10 mouse cellular contexts compared by ENCODE assay signal in the genomic region with DNA sequence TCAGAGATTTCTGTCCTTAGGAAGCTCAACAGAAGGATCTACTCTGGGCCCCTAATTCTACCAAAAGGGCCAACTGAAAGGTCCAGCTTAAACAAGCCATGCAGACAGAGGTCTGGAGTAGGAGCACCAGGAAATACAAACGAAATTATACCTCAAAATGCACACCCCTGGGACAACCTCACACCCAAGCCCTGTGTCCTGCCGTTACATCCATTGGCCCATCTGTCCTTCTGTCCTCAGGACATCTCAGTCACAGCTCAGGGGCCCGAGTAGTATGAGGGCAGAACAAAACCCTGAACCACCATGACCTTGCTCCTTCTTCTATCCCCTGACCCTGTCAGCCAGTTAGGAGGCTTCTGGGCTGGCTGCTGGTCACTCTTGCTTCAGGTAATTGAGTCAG. TPM values are rescaled to one million over a fixed set of nuclear protein-coding genes. Genes with fewer than 3 reads are reported as not detected.
DNase-seq lines count a peak whose midpoint lies in the region; ATAC-seq lines count a peak whose summit lies in the region.
"Had no signal": no experiment of that assay in that cellular context is flagged by ENCODE, and none has a peak within 500 bp of the region (broad histone marks: within the 10 kb centered on the region; RNA-seq: fewer than 3 reads in every experiment).

No protein-coding gene starts in this region.

- H3K36me3 ChIP-seq in kidney, embryonic 15.5 days, result no peaks in the 10 kb centered on the region
- no peaks in the 10 kb centered on the region for H3K36me3 ChIP-seq in forebrain, embryonic 12.5 days (replicated peaks)
- H3K36me3 ChIP-seq in limb, embryonic 10.5 days, result peaks cover 43% of the 10 kb centered on the region
- H3K36me3 ChIP-seq in neural tube, embryonic 13.5 days, result no peaks in the 10 kb centered on the region

- peak overlapping the region; percentile 62 for H3K9ac ChIP-seq in kidney, embryonic 15.5 days
- H3K9ac ChIP-seq in forebrain, embryonic 12.5 days, result peak overlapping the region; percentile 94
- peak overlapping the region; percentile 81 for H3K9ac ChIP-seq in neural tube, embryonic 13.5 days

- H3K27me3 ChIP-seq in kidney, embryonic 15.5 days, result peaks cover 99% of the 10 kb centered on the region
- H3K27me3 ChIP-seq in forebrain, embryonic 12.5 days, result peaks cover 82% of the 10 kb centered on the region
- peaks cover 60% of the 10 kb centered on the region for H3K27me3 ChIP-seq in limb, embryonic 10.5 days (ENCODE audit: low read depth, poor library complexity, severe bottlenecking)
- peaks cover 98% of the 10 kb centered on the region for H3K27me3 ChIP-seq in neural tube, embryonic 13.5 days

- ATAC-seq in kidney, embryonic 15.5 days (replicated peaks; ENCODE audit: low FRiP score), result no peak
- no peak for ATAC-seq in forebrain, embryonic 12.5 days (ENCODE audit: low FRiP score)
- no peak for ATAC-seq in neural tube, embryonic 13.5 days (ENCODE audit: low read depth)
- ATAC-seq in frontal cortex, adult (ENCODE audit: low TSS enrichment), result no peak
- ATAC-seq in erythroid progenitor cell, adult 5-6 weeks (replicated peaks; ENCODE audit: low FRiP score, poor library complexity, severe bottlenecking), result no peak

- peak overlapping the region; percentile 93 for H3K4me2 ChIP-seq in kidney, embryonic 15.5 days
- H3K4me2 ChIP-seq in forebrain, embryonic 12.5 days, result peak overlapping the region; percentile 90
- H3K4me2 ChIP-seq in neural tube, embryonic 13.5 days, result peak overlapping the region; percentile 65

- peaks cover 42% of the 10 kb centered on the region for H3K4me1 ChIP-seq in kidney, embryonic 15.5 days
- peaks cover 89% of the 10 kb centered on the region for H3K4me1 ChIP-seq in forebrain, embryonic 12.5 days
- H3K4me1 ChIP-seq in limb, embryonic 10.5 days, result peaks cover 87% of the 10 kb centered on the region
- H3K4me1 ChIP-seq in neural tube, embryonic 13.5 days (replicated peaks), result peaks cover 74% of the 10 kb centered on the region

- peak overlapping the region; percentile 64 for H3K4me3 ChIP-seq in kidney, embryonic 15.5 days (replicated peaks)
- peak overlapping the region; percentile 79 for H3K4me3 ChIP-seq in forebrain, embryonic 12.5 days (replicated peaks)
- H3K4me3 ChIP-seq in limb, embryonic 10.5 days, result peak overlapping the region; percentile 97
- H3K4me3 ChIP-seq in neural tube, embryonic 13.5 days, result peak overlapping the region; percentile 48

- no peaks in the 10 kb centered on the region for H3K9me3 ChIP-seq in kidney, embryonic 15.5 days (replicated peaks)
- no peaks in the 10 kb centered on the region for H3K9me3 ChIP-seq in forebrain, embryonic 12.5 days
- H3K9me3 ChIP-seq in limb, embryonic 10.5 days (replicated peaks), result no peaks in the 10 kb centered on the region
- H3K9me3 ChIP-seq in neural tube, embryonic 13.5 days, result no peaks in the 10 kb centered on the region

- DNase-seq in kidney, adult 8-10 months, result no peak
- DNase-seq in limb, embryonic 10.5 days (ENCODE audit: low spot score), result no peak
- DNase-seq in layer of hippocampus, postnatal 10 days (ENCODE audit: low spot score in 2 of 2), result no peak

- 33% methylated on average over 3 of the region's 3 CpGs for WGBS in kidney, embryonic 15.5 days
- WGBS in forebrain, embryonic 12.5 days, result 25% methylated on average over 3 of the region's 3 CpGs
- 22% methylated on average over 3 of the region's 3 CpGs for WGBS in limb, embryonic 10.5 days
- 21% methylated on average over 3 of the region's 3 CpGs for WGBS in neural tube, embryonic 13.5 days

- peak overlapping the region; percentile 94; the same call in 1 of the 2 replicates for H3K27ac ChIP-seq in kidney, embryonic 15.5 days
- 0 out of 2 replicates have a peak overlapping the region, but pooled peaks have one; percentile 32 for H3K27ac ChIP-seq in forebrain, embryonic 12.5 days
- H3K27ac ChIP-seq in limb, embryonic 10.5 days, result peak overlapping the region; percentile 99
- no peak overlapping the region for H3K27ac ChIP-seq in neural tube, embryonic 13.5 days (replicated peaks)

RNA-seq across cellular contexts. Expression of gene Prdm16, which starts 2.7 kb away (rescaled TPM):
- 22.0 and 22.1 TPM in 2 replicates for polyA plus RNA-seq in kidney, embryonic 15.5 days (2015; fragmentation: Nextera tagmentation; extraction: Ambion mirVana)
- 40.5 and 49.4 TPM in 2 replicates for polyA plus RNA-seq in forebrain, embryonic 12.5 days (2016; fragmentation: Nextera tagmentation; extraction: Ambion mirVana)
- 67.4 and 93.9 TPM in 2 replicates for polyA plus RNA-seq in limb, embryonic 10.5 days (2016; fragmentation: Nextera tagmentation; extraction: Ambion mirVana)
- polyA plus RNA-seq in neural tube, embryonic 13.5 days (2015; fragmentation: Nextera tagmentation; extraction: Ambion mirVana), result 10.0 and 12.4 TPM in 2 replicates
- total RNA-seq in erythroid progenitor cell, adult 5-6 weeks (2015; ENCODE audit: low replicate concordance), result under 0.01 TPM in 1 of 2 replicates, not detected in the other
- 1.2 and 1.4 TPM in 2 replicates for total RNA-seq in erythroid progenitor cell, adult 5-6 weeks (2017; ENCODE audit: low replicate concordance)
- total RNA-seq in layer of hippocampus, postnatal 10 days (2021), result 10 to 100 TPM in 1 of 2 experiments, 1 to 10 TPM in 1; 9.8 to 13.5 TPM

RNA-seq across cellular contexts. Expression of gene Actrt2, which starts 33.7 kb away (rescaled TPM):
- not detected in 2 replicates for polyA plus RNA-seq in kidney, embryonic 15.5 days (2015; fragmentation: Nextera tagmentation; extraction: Ambion mirVana)
- not detected in 2 replicates for polyA plus RNA-seq in forebrain, embryonic 12.5 days (2016; fragmentation: Nextera tagmentation; extraction: Ambion mirVana)
- polyA plus RNA-seq in limb, embryonic 10.5 days (2016; fragmentation: Nextera tagmentation; extraction: Ambion mirVana), result not detected in 2 replicates
- not detected in 2 replicates for polyA plus RNA-seq in neural tube, embryonic 13.5 days (2015; fragmentation: Nextera tagmentation; extraction: Ambion mirVana)
- not detected in 2 replicates for total RNA-seq in erythroid progenitor cell, adult 5-6 weeks (2015; ENCODE audit: low replicate concordance)
- total RNA-seq in erythroid progenitor cell, adult 5-6 weeks (2017; ENCODE audit: low replicate concordance), result not detected in 2 replicates
- total RNA-seq in layer of hippocampus, postnatal 10 days (2021), result not detected
- total RNA-seq: ES-E14 had no signal
- polyA plus RNA-seq: spleen, adult 2 months had no signal
